In genomic region chrX:57920376-57920775, GRCm38 (mm10) we compare ENCODE assay signal across 10 mouse cellular contexts.
DNase-seq lines count a peak whose midpoint lies in the region; ATAC-seq lines count a peak whose summit lies in the region.
"Had no signal": no experiment of that assay in that cellular context is flagged by ENCODE, and none has a peak within 500 bp of the region (broad histone marks: within the 10 kb centered on the region; RNA-seq: fewer than 3 reads in every experiment).

No protein-coding gene starts in this region.

- DNase-seq in kidney, postnatal 10 days: peak; percentile 8
- no peak for DNase-seq in kidney, adult 18-20 months
- no peak for DNase-seq in forebrain, embryonic 11.5 days (ENCODE audit: low spot score)
- DNase-seq in hindbrain, embryonic 14.5 days (ENCODE audit: low spot score): no peak
- no peak for DNase-seq in cerebellum, postnatal 4 days (ENCODE audit: low spot score in 2 of 2)
- DNase-seq in thymus, postnatal 0 days (ENCODE audit: low spot score): no peak
- DNase-seq in left cerebral cortex, postnatal 4 days: no peak
- DNase-seq: cerebellum, adult 9-11 months had no signal

- H3K4me2 ChIP-seq in forebrain, embryonic 11.5 days (ENCODE audit: low read depth, low read length, severe bottlenecking): peak overlapping the region; percentile 28
- H3K4me2 ChIP-seq in hindbrain, embryonic 14.5 days (replicated peaks): peak overlapping the region; percentile 38
- H3K4me2 ChIP-seq in neural tube, embryonic 12.5 days (replicated peaks): peak overlapping the region; percentile 41

- 0 out of 2 replicates have a peak overlapping the region, but pooled peaks have one; percentile 6 for H3K27ac ChIP-seq in forebrain, embryonic 11.5 days (ENCODE audit: low read depth, low read length)
- H3K27ac ChIP-seq in hindbrain, embryonic 14.5 days: peak overlapping the region; percentile 62; the same call in 1 of the 2 replicates
- no peak overlapping the region for H3K27ac ChIP-seq in neural tube, embryonic 12.5 days

- no peak overlapping the region; the same call in 1 of the 2 replicates for H3K9ac ChIP-seq in forebrain, embryonic 11.5 days (ENCODE audit: low read length)
- no peak overlapping the region for H3K9ac ChIP-seq in hindbrain, embryonic 14.5 days
- H3K9ac ChIP-seq in neural tube, embryonic 12.5 days: no peak overlapping the region

- no peaks in the 10 kb centered on the region for H3K9me3 ChIP-seq in forebrain, embryonic 11.5 days (ENCODE audit: control insufficient read depth, low read length)
- H3K9me3 ChIP-seq in hindbrain, embryonic 14.5 days (ENCODE audit: control insufficient read depth, low read length): no peaks in the 10 kb centered on the region
- H3K9me3 ChIP-seq in neural tube, embryonic 12.5 days: no peaks in the 10 kb centered on the region

- 18% methylated on average over 18 of the region's 18 CpGs for WGBS in forebrain, embryonic 11.5 days
- WGBS in hindbrain, embryonic 14.5 days: 25% methylated on average over 18 of the region's 18 CpGs
- WGBS in neural tube, embryonic 12.5 days: 14% methylated on average over 18 of the region's 18 CpGs

- peak overlapping the region; percentile 12; the same call in 1 of the 2 replicates for H3K4me3 ChIP-seq in forebrain, embryonic 11.5 days (ENCODE audit: low read depth, low read length)
- H3K4me3 ChIP-seq in hindbrain, embryonic 14.5 days (replicated peaks; ENCODE audit: low read length): no peak overlapping the region; the same call in 1 of the 2 replicates
- no peak overlapping the region for H3K4me3 ChIP-seq in neural tube, embryonic 12.5 days

- H3K36me3 ChIP-seq in forebrain, embryonic 11.5 days (ENCODE audit: control insufficient read depth, insufficient read depth, low read length): no peaks in the 10 kb centered on the region
- no peaks in the 10 kb centered on the region for H3K36me3 ChIP-seq in hindbrain, embryonic 14.5 days (replicated peaks; ENCODE audit: control insufficient read depth, insufficient read depth)
- H3K36me3 ChIP-seq in neural tube, embryonic 12.5 days: no peaks in the 10 kb centered on the region

- H3K27me3 ChIP-seq in forebrain, embryonic 11.5 days (ENCODE audit: control insufficient read depth, insufficient read depth, low read length): peaks cover 7% of the 10 kb centered on the region
- H3K27me3 ChIP-seq in hindbrain, embryonic 14.5 days (ENCODE audit: control insufficient read depth, insufficient read depth, low read length): peaks cover 23% of the 10 kb centered on the region; the same call in 1 of the 2 replicates
- peaks cover 5% of the 10 kb centered on the region for H3K27me3 ChIP-seq in neural tube, embryonic 12.5 days (replicated peaks)

- H3K4me1 ChIP-seq in forebrain, embryonic 11.5 days (replicated peaks; ENCODE audit: control insufficient read depth, insufficient read depth, low read length): peaks cover 2% of the 10 kb centered on the region; the same call in 1 of the 2 replicates
- no peaks in the 10 kb centered on the region for H3K4me1 ChIP-seq in hindbrain, embryonic 14.5 days (replicated peaks; ENCODE audit: control insufficient read depth, insufficient read depth, low read length)
- H3K4me1 ChIP-seq in neural tube, embryonic 12.5 days: no peaks in the 10 kb centered on the region

- ATAC-seq in forebrain, embryonic 11.5 days (replicated peaks; ENCODE audit: low FRiP score): no peak
- ATAC-seq in hindbrain, embryonic 14.5 days (ENCODE audit: low FRiP score): no peak
- ATAC-seq in neural tube, embryonic 12.5 days (ENCODE audit: low FRiP score, low read depth): no peak
- ATAC-seq: inflammation-experienced regulatory T-cells, adult 6 months had no signal

- intact Hi-C loops in left cerebral cortex, postnatal 4 days (cut with DNase I): loop anchor here (5.0 to 10.0 kb wide), 3 partner anchors 97 to 574 kb away; no protein-coding TSS in a partner anchor
